Mouse (Mus musculus) liver, embryonic 14.5 days (tissue): ENCODE results near the gene Slc39a10. TPM values are rescaled to one million over a fixed set of nuclear protein-coding genes. Genes with fewer than 3 reads are reported as not detected.

Source experiments
- ATAC-seq: fragments of 200-750 bp; cut with Nextera tagmentation; 2 replicates; pipeline ENCODE4 v1.8.0; 2017; ENCODE audit warnings: moderate number of reproducible peaks, mild to moderate bottlenecking, moderate library complexity; ENCODE audit not compliant: insufficient read depth
- DNase-seq, 3 experiments: peaks; one replicate each; pipeline ENCODE4 v3.0.0-alpha.2; 2012 to 2013; ENCODE audit warnings: low read depth in 3 of 3, low spot score in 3 of 3
- H3K27ac ChIP-seq: fragments of 300-500 bp; sonication (generic); 2 replicates; pipeline ENCODE4 v1.5.1; 2014; ENCODE audit warnings: moderate library complexity, mild to moderate bottlenecking, control low read depth, inconsistent platforms
- H3K27me3 ChIP-seq: fragments of 300-500 bp; sonication (generic); 2 replicates; pipeline ENCODE4 v1.6.1; 2014; ENCODE audit warnings: mild to moderate bottlenecking, low read length, moderate library complexity; ENCODE audit not compliant: control insufficient read depth, insufficient read depth
- H3K36me3 ChIP-seq: fragments of 300-500 bp; sonication (generic); replicated peaks from 2 replicates; pipeline ENCODE4 v1.6.1; 2014; ENCODE audit warnings: low read depth; ENCODE audit not compliant: control insufficient read depth, insufficient read depth
- H3K4me1 ChIP-seq, 2 experiments: fragments of 200-500 bp in 1 of 2; fragments of 300-500 bp in 1 of 2; sonication (generic) in 1 of 2; replicated peaks; 2 replicates each; pipeline ENCODE4 v1.6.1; 2012 to 2014; ENCODE audit warnings: antibody characterized with exemption in 1 of 2, inconsistent platforms in 1 of 2, low read length in 1 of 2; ENCODE audit not compliant: control insufficient read depth in 2 of 2, insufficient read depth in 2 of 2
- H3K4me2 ChIP-seq: fragments of 300-500 bp; sonication (generic); 2 replicates; pipeline ENCODE4 v1.6.1; 2014; ENCODE audit warnings: low read depth, mild to moderate bottlenecking, control low read depth, moderate library complexity
- H3K4me3 ChIP-seq, 2 experiments: fragments of 200-500 bp in 1 of 2; fragments of 300-500 bp in 1 of 2; sonication (generic) in 1 of 2; 2 replicates each; pipeline ENCODE4 v1.5.1; 2012 to 2014; ENCODE audit warnings: low read depth in 2 of 2, low read length in 2 of 2, mild to moderate bottlenecking in 2 of 2, control low read depth in 1 of 2, inconsistent platforms in 1 of 2, moderate library complexity in 1 of 2; ENCODE audit not compliant: insufficient read depth in 1 of 2
- H3K9ac ChIP-seq: fragments of 300-500 bp; sonication (generic); replicated peaks from 2 replicates; pipeline ENCODE4 v1.6.1; 2014; ENCODE audit warnings: mild to moderate bottlenecking, control low read depth, moderate library complexity
- H3K9me3 ChIP-seq: fragments of 300-500 bp; sonication (generic); 2 replicates; pipeline ENCODE4 v1.6.1; 2016; ENCODE audit warnings: low read length, mixed read lengths; ENCODE audit not compliant: control insufficient read depth
- CTCF ChIP-seq: IDR thresholded peaks from 2 replicates; pipeline ENCODE4 v1.5.1; 2016; ENCODE audit warnings: antibody characterized with exemption, low read depth, control low read depth
- EP300 ChIP-seq: IDR thresholded peaks from 2 replicates; pipeline ENCODE4 v1.6.1; 2016; ENCODE audit warnings: antibody characterized with exemption, low read depth
- WGBS: fragments of 180-500 bp; shearing (Covaris S2); extraction: QIAGEN DNeasy Blood & Tissue Kit; methylation state at CpG from one replicate; pipeline ENCODE4 v1.1.7; 2014; ENCODE audit not compliant: insufficient replicate concordance; 5-methylcytosine and 5-hydroxymethylcytosine counted together
- polyA plus RNA-seq, 2 experiments: library from polyadenylated mRNA; depleted of rRNA in 1 of 2; stranded (reverse) in 1 of 2; unstranded in 1 of 2; fragments of >200 nt; fragmentation: Nextera tagmentation in 1 of 2; extraction: Ambion mirVana in 1 of 2; gene quantifications; 2 replicates each; pipeline versions ENCODE4 v1.2.1 to v1.2.3; 2012 to 2014

Slc39a10 gene
- polyA plus RNA-seq, 2 experiments = 2.2 to 5.2 TPM

DNA sequence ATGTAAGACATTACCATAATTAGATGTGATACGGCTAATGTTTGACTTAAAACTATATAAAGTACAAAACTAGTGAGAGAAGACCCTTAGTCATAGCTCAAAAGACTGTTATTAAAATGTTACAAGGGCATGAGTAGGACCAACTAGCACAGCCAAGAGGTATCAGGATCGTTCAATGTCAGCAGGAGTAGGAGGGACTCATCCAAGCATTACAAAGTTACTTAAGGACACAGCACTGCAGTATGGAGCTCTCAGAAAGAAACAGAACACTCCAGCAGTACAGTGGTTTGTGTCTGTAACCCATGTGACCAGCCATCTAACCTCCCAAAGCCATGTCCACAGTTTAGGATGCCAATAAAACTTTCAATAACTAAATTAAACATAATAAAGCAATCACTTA, 48.4 kb downstream of the Slc39a10 start:
- Histone ChIP-seq H3K4me2 (no peak overlapping the region), H3K27ac (no peak overlapping the region), H3K9ac (no peak overlapping the region), H3K4me1 (no peaks in the 10 kb centered on the region), H3K9me3 (no peaks in the 10 kb centered on the region), H3K27me3 (no peaks in the 10 kb centered on the region), H3K4me3 (no peak overlapping the region), H3K36me3 (no peaks in the 10 kb centered on the region)
- DNase-seq (no peak), ATAC-seq (no peak)
- 71% methylated on average over 2 of the region's 2 CpGs for WGBS
- TF ChIP-seq CTCF (no peak), EP300 (no peak)

DNA sequence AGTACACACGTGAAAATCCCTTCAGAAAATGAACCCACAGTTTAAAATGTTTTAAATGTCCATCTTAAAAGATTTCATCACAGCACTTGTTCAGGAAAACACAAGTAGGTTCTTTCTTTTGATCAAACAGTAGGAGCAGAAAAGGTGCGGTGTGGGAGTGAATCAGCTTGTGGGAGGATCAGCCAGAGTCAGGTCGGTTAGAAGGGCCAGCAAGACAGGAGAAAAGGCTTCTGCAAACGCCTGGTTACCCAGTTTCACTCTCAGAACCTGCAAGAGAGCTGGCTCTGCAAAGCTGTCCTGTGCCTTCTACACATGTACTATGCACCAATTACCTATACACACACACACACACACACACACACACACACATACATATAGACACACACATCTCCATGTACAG, 49.2 kb downstream of the Slc39a10 start:
- H3K4me2 ChIP-seq = no peak overlapping the region
- H3K4me1 ChIP-seq = no peaks in the 10 kb centered on the region
- TF ChIP-seq CTCF = no peak
- no peak for TF ChIP-seq EP300
- no peaks in the 10 kb centered on the region for H3K27me3 ChIP-seq
- no peak overlapping the region for H3K4me3 ChIP-seq
- H3K36me3 ChIP-seq = no peaks in the 10 kb centered on the region
- 55% methylated on average over 4 of the region's 4 CpGs for WGBS
- DNase-seq (no peak), ATAC-seq (no peak)
- no peaks in the 10 kb centered on the region for H3K9me3 ChIP-seq
- no peak overlapping the region for H3K9ac ChIP-seq
- no peak overlapping the region for H3K27ac ChIP-seq

DNA sequence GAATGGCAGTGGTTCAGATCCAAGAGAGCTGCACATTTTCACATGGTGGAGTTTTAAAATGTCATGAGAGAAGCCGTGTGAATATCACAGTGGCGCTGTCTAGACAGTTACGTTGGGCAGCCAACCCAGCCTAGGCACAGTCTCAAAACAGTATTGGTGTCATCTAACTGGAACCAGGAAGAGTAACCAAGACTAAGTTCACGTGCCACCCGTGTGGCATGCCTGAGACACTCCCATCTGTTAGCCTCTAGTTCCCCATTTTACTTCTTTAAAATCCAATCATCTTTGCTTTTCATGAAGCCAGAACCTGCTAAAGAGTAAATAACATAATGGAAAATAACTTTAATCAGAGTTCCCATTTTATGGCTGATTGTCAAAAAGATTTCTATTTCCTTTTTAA, 60.7 kb downstream of the Slc39a10 start:
- DNase-seq (no peak), ATAC-seq (no peak)
- no peak overlapping the region for H3K27ac ChIP-seq
- H3K9ac ChIP-seq = no peak overlapping the region
- H3K27me3 ChIP-seq = no peaks in the 10 kb centered on the region
- H3K4me2 ChIP-seq = no peak overlapping the region
- H3K4me3 ChIP-seq = no peak overlapping the region
- H3K36me3 ChIP-seq = no peaks in the 10 kb centered on the region
- TF ChIP-seq CTCF (no peak), EP300 (no peak)
- H3K4me1 ChIP-seq = 0 out of 4 replicates have a peak, but pooled peaks cover 0 to 2% of the 10 kb centered on the region in 2 experiments
- WGBS = 59% methylated on average over 5 of the region's 5 CpGs
- H3K9me3 ChIP-seq = no peaks in the 10 kb centered on the region

DNA sequence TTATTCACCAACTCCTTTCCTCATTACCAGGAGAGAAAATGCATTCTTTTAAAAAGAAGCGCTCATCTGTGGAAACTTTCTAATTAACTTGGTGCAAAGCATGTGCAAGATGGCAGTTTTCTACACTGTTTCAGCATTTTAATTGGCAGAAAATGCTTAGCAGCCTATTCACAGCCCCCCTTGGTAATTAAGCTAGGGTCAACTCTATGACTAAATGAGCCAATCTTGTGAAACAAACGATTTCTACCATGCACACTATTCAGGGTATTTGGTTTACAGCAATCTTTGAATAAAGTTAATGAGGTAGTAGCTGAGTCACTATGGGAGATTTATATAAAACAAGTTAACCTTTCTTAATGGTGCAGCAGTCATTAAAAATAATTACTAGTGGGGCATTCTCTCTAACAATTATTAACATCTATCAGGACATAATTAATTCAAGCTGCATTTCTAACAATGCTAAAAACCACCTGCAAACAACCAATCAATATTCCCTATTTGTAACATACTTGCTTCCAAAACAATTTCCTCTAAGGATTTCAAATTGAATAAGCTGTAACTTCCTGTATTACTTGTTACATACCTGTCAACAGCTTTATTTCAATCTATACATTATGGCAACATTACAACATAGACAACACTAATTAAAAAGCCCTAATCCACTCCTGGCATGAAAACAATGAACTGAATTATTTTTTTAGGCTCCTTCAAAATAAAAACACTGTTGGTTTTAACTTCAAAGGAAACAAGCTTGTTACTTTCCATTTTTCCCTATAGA, 62.4 kb downstream of the Slc39a10 start:
- H3K9ac ChIP-seq = no peak overlapping the region
- 0 out of 4 replicates have a peak, but pooled peaks cover 0 to 2% of the 10 kb centered on the region in 2 experiments for H3K4me1 ChIP-seq
- no peaks in the 10 kb centered on the region for H3K36me3 ChIP-seq
- 69% methylated on average over 2 of the region's 2 CpGs for WGBS
- H3K4me3 ChIP-seq = no peak overlapping the region
- TF ChIP-seq CTCF (no peak), EP300 (no peak)
- H3K27me3 ChIP-seq = no peaks in the 10 kb centered on the region
- no peaks in the 10 kb centered on the region for H3K9me3 ChIP-seq
- H3K27ac ChIP-seq = no peak overlapping the region
- DNase-seq (no peak), ATAC-seq (no peak)
- H3K4me2 ChIP-seq = no peak overlapping the region

DNA sequence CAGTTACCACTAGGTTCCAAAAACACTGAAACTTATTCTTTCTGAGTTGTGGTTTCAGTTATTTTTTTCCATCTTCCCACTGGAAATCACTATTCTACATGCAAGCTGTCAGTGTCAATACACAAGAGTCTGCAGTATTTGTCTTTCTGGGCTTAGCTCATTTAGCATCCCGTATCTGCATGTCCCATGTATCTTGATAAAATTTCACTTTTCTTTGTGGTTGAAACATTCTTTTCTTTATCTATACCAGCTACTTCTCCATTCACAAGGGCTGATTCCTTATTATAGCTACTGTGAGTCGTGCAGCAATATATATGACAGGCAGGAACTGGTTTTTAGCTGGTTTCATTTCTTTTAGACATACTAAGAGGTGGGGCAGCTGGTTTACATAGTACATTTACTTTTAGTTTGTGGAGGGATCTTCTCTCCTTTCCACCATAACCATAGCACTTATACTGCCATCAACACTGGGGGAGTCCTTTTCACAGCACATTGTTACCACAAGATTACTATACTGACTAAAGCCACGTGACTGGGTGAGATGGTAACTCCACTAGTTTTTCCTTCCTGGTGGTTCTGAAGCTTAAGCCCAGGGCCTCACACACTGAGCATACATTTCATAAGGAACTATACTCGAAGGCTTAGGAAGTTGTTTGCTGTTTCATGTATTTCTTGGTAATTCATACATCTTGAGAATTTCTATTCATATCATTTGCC, 70.2 kb downstream of the Slc39a10 start:
- TF ChIP-seq CTCF = no peak
- TF ChIP-seq EP300 = no peak
- DNase-seq = no peak
- 50% methylated on average over 4 of the region's 4 CpGs for WGBS
- ATAC-seq = no peak
- Histone ChIP-seq H3K27ac (no peak overlapping the region), H3K27me3 (no peaks in the 10 kb centered on the region), H3K9me3 (no peaks in the 10 kb centered on the region), H3K36me3 (no peaks in the 10 kb centered on the region), H3K4me2 (no peak overlapping the region), H3K4me3 (no peak overlapping the region), H3K4me1 (no peaks in the 10 kb centered on the region), H3K9ac (no peak overlapping the region)
